Mouse (Mus musculus) spleen, postnatal 10 days (tissue): ENCODE data around the gene Ctsg.
A peak's percentile ranks its signal among the peaks of the same experiment; 100 is the strongest.
"Not testable (repeated sequence)": the region's sequence is repeated elsewhere in the genome, so short reads cannot be mapped to it uniquely, and the experiment has no call there.

Experiments used
- DNase-seq, 2 experiments: peaks; one replicate each; pipeline ENCODE4 v3.0.0; 2021 to 2022; ENCODE audit warnings: low spot score in 2 of 2

Gene Ctsg

GRCm38 (mm10) chr14:56102386-56102785 lies at the start of gene Ctsg:
TSS of gene Ctsg (minus strand) at chr14:56102574.
- DNase-seq, result no peak

- DNase-seq, result not testable (repeated sequence)
Measured at GRCm38 (mm10) chr14:56133675-56134074, 31.3 kb upstream of the Ctsg start.

DNA sequence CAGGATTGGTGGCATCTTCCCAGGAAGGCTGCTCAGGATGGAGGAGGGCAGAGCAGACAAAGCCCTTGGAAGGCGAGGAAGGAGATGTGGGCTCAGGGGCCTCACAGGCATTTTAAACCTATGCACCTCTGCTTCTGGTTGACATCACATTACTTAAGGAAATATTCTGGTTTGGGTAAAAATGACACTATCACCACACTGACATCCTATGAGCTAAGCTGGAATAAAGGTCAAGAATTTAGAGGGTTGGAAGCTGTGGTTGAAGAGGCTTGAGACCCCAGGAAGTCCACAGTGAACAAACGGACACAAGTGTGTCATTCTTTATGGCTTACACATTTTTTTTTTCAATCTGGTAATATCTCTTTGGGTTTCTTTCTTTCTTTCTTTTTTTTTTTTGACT lies 30.1 kb upstream of the Ctsg start, which contains the start of gene Gzmd:
Gzmd (minus strand) TSS at position 101 of the 400 bp plus-strand sequence.
- not testable (repeated sequence) for DNase-seq

DNA sequence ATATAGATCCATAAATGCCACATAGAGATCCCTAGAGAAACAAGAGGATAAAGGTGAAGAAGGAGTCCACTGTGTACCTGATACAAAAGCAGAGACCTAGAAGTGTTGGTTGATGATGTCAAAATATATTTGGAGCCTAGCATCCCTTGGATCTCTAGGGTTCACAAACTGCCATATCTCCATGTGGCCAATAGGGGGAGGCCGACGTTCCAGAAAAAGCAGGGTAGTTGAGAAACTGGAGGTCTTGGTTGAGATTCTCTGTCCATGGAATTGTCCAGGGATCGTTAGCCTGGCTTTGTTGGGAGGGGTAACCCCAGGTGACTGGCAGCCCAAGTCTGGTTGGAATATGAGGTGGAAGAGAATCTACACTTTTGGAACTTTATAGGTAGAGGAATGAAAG lies 26.0 kb upstream of the Ctsg start:
- no peak for DNase-seq

DNA sequence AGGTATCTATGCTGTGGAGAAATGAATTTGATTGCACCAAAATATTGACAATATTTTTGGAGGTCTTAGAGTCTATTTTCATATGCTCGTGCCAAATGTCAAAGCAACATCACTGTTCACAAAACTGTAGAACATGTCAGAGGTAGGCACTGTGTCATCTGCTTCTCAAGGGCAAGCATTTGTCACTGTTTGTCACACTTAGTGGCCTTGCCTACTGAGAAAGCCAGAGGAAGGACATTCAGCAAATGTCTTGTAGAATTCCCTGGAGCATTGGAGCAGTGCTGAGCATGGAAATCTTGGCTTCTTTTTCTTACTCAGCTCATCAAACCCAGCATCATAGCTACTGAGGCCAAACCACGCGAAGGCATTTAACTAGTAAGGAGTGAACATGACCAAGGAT lies 21.1 kb upstream of the Ctsg start:
- no peak for DNase-seq

DNA sequence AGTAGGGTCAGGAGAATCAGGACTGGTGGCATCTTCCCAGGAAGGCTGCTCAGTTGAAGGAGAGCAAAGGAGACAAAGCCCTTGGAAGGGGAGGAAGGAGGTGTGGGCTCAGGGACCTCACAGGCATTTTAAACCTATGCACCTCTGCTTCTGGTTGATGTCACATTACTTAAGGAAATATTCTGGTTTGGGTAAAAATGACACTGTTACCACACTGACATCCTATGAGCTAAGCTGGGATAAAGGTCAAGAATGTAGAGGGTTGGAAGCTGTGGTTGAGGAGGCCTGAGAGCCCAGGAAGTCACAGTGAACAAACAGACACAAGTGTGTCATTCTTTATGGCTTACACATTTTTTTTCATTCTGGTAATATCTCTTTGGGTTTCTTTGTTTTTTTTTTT lies 18.2 kb upstream of the Ctsg start, which contains the start of gene Gzme:
Gzme (minus strand) TSS at position 101 of the 400 bp plus-strand sequence.
- DNase-seq, result no peak

GRCm38 (mm10) chr14:56115531-56116310 lies 13.3 kb upstream of the Ctsg start:
- DNase-seq, result not testable (repeated sequence)

- DNase-seq, result no peak
Measured at GRCm38 (mm10) chr14:56105447-56106180, 3.2 kb upstream of the Ctsg start.

GRCm38 (mm10) chr14:56105016-56105415 lies 2.6 kb upstream of the Ctsg start:
- no peak for DNase-seq

DNA sequence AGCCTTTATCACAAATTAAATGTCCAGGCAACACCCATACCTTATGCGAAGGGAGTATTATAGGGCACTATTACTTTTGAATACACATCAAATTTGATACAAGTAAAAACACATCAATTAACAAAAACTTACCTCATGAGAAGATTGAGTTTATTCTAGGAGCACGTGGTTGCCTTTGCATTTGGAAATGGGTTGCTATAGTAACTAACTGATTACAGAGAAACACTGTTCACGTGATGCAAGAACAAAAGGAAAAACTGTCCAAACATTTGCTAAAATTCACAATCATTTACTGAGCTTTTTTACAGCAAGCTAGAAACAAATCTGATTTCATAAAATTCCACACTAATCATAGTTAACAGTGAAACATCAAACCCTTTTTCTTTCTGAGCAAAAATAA lies 1.1 kb upstream of the Ctsg start:
- DNase-seq, result no peak

- DNase-seq, result peak in 1 of 2 experiments; percentile 19
Measured at GRCm38 (mm10) chr14:56098940-56099339, 3.4 kb downstream of the Ctsg start.

- no peak for DNase-seq
Measured at GRCm38 (mm10) chr14:56097597-56097996, 4.8 kb downstream of the Ctsg start.

GRCm38 (mm10) chr14:56093353-56093752 lies 9.0 kb downstream of the Ctsg start:
- no peak for DNase-seq

GRCm38 (mm10) chr14:56086711-56087110 lies 15.7 kb downstream of the Ctsg start:
- DNase-seq, result no peak

DNA sequence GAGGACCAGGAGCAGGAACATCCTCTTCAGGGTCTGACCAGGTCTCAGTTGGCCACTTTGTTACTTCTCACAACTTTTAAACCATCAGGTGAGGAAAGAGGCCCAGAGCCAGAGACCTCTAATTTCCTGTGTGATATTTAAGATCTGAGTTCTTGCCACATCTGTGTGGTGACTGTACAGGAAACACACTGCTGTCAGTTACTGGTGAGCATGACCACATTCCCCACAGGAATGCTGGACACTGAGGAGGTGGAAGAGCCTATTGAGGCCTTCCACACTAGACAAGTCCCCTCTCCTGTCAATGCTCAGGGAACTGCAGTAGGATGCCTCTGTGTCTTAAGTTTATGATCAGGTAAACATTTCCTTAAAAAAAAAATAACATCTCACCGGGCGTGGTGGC lies 17.2 kb downstream of the Ctsg start, which contains the start of gene Mcpt8:
Mcpt8 (minus strand) TSS at position 107 of the 400 bp plus-strand sequence.
- no peak for DNase-seq

DNA sequence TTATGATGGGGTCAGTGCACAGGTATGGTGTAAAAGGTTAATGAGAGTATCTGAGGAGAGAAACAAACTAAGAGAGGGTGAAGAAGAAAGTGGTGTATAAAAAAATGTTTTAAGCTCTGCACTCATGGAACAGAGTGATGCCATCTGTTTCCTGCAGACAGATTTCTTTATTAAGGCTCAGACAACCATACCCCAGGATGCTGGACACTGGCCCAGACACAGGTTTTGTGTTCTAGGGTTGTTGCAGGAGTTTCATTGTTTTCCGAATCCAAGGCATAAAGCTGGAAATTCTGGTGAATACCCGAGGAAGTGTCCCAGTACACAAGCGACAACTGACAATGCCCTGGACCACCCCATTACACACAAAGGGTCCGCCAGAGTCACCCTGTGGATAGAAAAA lies 20.4 kb downstream of the Ctsg start:
- no peak for DNase-seq

- not testable (repeated sequence) for DNase-seq
Measured at GRCm38 (mm10) chr14:56062213-56062612, 40.2 kb downstream of the Ctsg start, which contains the start of gene Mcpt4. TSS of gene Mcpt4 (minus strand) at chr14:56062313.

GRCm38 (mm10) chr14:56057722-56058121 lies 44.7 kb downstream of the Ctsg start:
- DNase-seq, result no peak

DNA sequence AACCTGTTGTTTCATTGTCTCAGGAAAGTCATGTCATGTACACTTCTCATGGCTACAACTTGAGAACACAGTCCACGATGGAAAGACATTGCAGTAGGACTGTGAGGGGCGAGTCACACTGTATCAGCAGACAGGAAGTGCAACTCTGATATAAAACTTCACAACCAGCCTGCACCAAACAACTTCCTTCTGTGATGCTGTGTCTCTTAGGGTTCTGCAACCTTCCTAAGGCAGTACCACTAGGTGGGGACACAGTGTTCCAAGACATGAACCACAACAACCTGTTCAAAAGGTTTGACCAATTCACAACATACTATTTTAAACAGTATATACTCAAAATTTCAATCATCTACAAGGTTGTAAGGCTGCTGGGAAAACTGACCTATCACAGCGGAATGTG lies 47.0 kb downstream of the Ctsg start:
- no peak for DNase-seq
